Mouse (Mus musculus): ENCODE results near the gene Aebp2.

GRCm38 (mm10) chr6:140692160-140692559 is 69.7 kb downstream of the Aebp2 start:
- TF ChIP-seq CTCF (IDR thresholded peaks at IDR 0.05; ENCODE audit: borderline replicate concordance, insufficient read depth, low read length) (no peak), POLR2A (IDR thresholded peaks at IDR 0.05; ENCODE audit: low read depth, low read length) (no peak)

Measured in embryonic fibroblast, embryonic 13.5 days (primary cell).